Mouse (Mus musculus) cerebellum, adult 2 months (tissue): Measurements from ENCODE around the gene Sept5. TPM values are rescaled to one million over a fixed set of nuclear protein-coding genes. Genes with fewer than 3 reads are reported as not detected.

Experiments used
- DNase-seq, 2 experiments: peaks; one replicate each; pipeline ENCODE4 v3.0.0; 2021
- H3K27ac ChIP-seq: fragments of 200-500 bp; 2 replicates; pipeline ENCODE4 v1.5.1; 2012; ENCODE audit warnings: low read length, control low read depth, inconsistent platforms; ENCODE audit not compliant: insufficient read depth
- H3K27me3 ChIP-seq: fragments of 200-500 bp; 2 replicates; pipeline ENCODE4 v1.6.1; 2012; ENCODE audit warnings: inconsistent platforms, mild to moderate bottlenecking, low read length, moderate library complexity; ENCODE audit not compliant: control insufficient read depth, insufficient read depth
- H3K4me1 ChIP-seq: fragments of 200-500 bp; 2 replicates; pipeline ENCODE4 v1.6.1; 2011; ENCODE audit warnings: low read length; ENCODE audit not compliant: control insufficient read depth, insufficient read depth
- H3K4me3 ChIP-seq: fragments of 200-500 bp; replicated peaks from 2 replicates; pipeline ENCODE3; 2011; ENCODE audit warnings: mild to moderate bottlenecking, low read depth, low read length, control low read depth; ENCODE audit not compliant: insufficient read depth
- CTCF ChIP-seq: fragments of 200-500 bp; IDR thresholded peaks from 2 replicates; pipeline ENCODE4 v1.5.1; 2011; ENCODE audit warnings: low read depth, mild to moderate bottlenecking, control low read depth, low read length, moderate library complexity, borderline replicate concordance; ENCODE audit not compliant: insufficient read depth
- POLR2A ChIP-seq: fragments of 200-500 bp; IDR thresholded peaks from 2 replicates; pipeline ENCODE4 v1.6.1; 2011; ENCODE audit warnings: low read length, control low read depth, borderline replicate concordance; ENCODE audit not compliant: insufficient read depth
- WGBS: fragments of 180-500 bp; shearing (Covaris S2); methylation state at CpG from one replicate; pipeline ENCODE4 v1.1.7; 2018; 5-methylcytosine and 5-hydroxymethylcytosine counted together
- polyA plus RNA-seq: library from polyadenylated mRNA; depleted of rRNA; stranded (reverse); fragments of >200 nt; gene quantifications from 2 replicates; pipeline ENCODE4 v1.2.3, GENCODE M21; 2012

Gene Sept5
- polyA plus RNA-seq, 1 experiment: 328 TPM

DNA sequence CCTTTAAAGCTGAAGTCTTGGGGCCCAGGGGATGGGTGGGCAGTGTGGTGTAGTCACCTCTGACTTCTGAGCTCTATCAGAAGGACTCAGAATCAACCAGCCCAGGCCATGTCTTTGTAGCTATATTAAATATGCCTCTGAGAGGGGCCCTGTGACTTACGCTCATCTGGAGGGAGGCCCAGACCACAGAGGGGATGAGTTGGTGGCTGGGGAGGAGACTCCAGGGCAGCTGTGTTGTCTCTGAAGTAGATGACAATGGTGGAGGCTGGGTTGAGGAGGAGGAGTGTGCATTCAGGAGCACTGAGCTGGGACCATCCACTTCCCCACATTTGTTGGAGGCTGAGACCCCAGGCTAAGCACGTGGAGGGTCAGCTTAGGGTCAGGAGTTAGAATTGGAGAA lies 11.5 kb downstream of the Sept5 start:
- WGBS: 63% methylated on average over 2 of the region's 2 CpGs
- Histone ChIP-seq H3K4me3 (no peak overlapping the region), H3K27me3 (no peaks in the 10 kb centered on the region), H3K4me1 (no peaks in the 10 kb centered on the region; the same call in none of the 2 replicates), H3K27ac (no peak overlapping the region)
- TF ChIP-seq POLR2A (no peak), CTCF (no peak)
- no peak for DNase-seq

GRCm38 (mm10) chr16:18617370-18618065 lies 12.2 kb downstream of the Sept5 start:
- WGBS: under 1% methylated on average over 27 of the region's 27 CpGs
- DNase-seq: peak; percentile 84 to 93
- H3K27ac ChIP-seq: no peak overlapping the region
- no peaks in the 10 kb centered on the region for H3K27me3 ChIP-seq
- TF ChIP-seq CTCF (peak; percentile 95), POLR2A (no peak)
- no peaks in the 10 kb centered on the region; the same call in 1 of the 2 replicates for H3K4me1 ChIP-seq
- peak overlapping the region; percentile 74 for H3K4me3 ChIP-seq

DNA sequence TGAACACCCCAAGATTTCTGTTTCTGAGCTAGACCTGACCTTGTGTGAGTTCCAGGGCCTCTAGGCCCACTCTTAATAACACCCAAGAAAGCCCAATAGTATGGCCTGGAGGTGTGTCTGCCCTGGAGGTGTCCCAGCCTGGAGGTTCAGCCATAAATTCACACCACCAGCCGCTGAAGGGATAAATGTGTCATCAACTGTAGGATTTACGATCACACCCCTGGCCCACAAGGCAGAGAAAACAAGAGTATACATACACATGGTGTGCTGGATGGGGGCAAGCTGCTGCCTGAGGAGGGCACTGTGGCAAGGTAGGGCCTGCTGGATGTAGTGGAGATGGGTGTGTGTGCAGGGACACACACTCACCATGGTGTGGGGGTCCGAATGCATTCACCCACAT lies 16.5 kb downstream of the Sept5 start:
- H3K27ac ChIP-seq: no peak overlapping the region
- WGBS: 99% methylated on average over 3 of the region's 3 CpGs
- DNase-seq: no peak
- no peaks in the 10 kb centered on the region; the same call in 1 of the 2 replicates for H3K4me1 ChIP-seq
- no peak overlapping the region for H3K4me3 ChIP-seq
- no peak for TF ChIP-seq CTCF
- no peak for TF ChIP-seq POLR2A
- H3K27me3 ChIP-seq: no peaks in the 10 kb centered on the region

GRCm38 (mm10) chr16:18611752-18612151 lies 18.0 kb downstream of the Sept5 start:
- Histone ChIP-seq H3K27me3 (no peaks in the 10 kb centered on the region), H3K4me3 (no peak overlapping the region), H3K4me1 (no peaks in the 10 kb centered on the region), H3K27ac (no peak overlapping the region)
- 54% methylated on average over 13 of the region's 13 CpGs for WGBS
- DNase-seq: no peak
- TF ChIP-seq POLR2A (no peak), CTCF (no peak)

- no peak overlapping the region for H3K4me3 ChIP-seq
- DNase-seq: no peak
- no peaks in the 10 kb centered on the region for H3K4me1 ChIP-seq
- H3K27ac ChIP-seq: no peak overlapping the region
- H3K27me3 ChIP-seq: no peaks in the 10 kb centered on the region
- no peak for TF ChIP-seq CTCF
- TF ChIP-seq POLR2A: no peak
- 48% methylated on average over 2 of the region's 2 CpGs for WGBS
Measured at GRCm38 (mm10) chr16:18609099-18609498, 20.7 kb downstream of the Sept5 start.

DNA sequence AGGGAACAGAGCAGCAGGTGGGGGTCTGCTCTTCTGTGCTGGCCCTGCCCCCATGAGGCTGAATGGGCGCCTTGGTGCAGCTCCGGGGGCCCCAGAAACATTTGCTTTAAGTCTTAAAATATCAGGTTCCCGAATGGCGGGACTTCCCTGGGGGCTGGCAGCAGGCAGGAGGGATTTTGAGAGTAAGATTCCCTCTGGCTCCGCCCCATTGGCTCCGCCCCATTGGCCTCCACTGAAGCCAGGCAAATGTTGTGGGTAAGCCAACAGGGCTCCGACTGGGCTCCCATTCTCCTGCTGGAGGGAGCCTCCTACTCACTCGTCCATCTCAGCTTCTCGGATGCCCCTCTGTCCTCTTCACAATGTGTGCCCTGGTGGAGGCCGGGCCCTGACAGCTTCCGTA lies 21.5 kb downstream of the Sept5 start:
- Histone ChIP-seq H3K27me3 (no peaks in the 10 kb centered on the region), H3K4me3 (no peak overlapping the region), H3K4me1 (no peaks in the 10 kb centered on the region), H3K27ac (no peak overlapping the region)
- DNase-seq: no peak
- TF ChIP-seq POLR2A (no peak), CTCF (no peak)
- 11% methylated on average over 11 of the region's 11 CpGs for WGBS

- Histone ChIP-seq H3K27me3 (no peaks in the 10 kb centered on the region), H3K4me3 (no peak overlapping the region)
- 93% methylated on average over 5 of the region's 5 CpGs for WGBS
Measured at GRCm38 (mm10) chr16:18605705-18606104, 24.0 kb downstream of the Sept5 start.

GRCm38 (mm10) chr16:18604267-18604701 lies 25.5 kb downstream of the Sept5 start:
- no peaks in the 10 kb centered on the region for H3K4me1 ChIP-seq
- TF ChIP-seq CTCF (no peak), POLR2A (no peak)
- 42% methylated on average over 8 of the region's 8 CpGs for WGBS
- no peak overlapping the region for H3K27ac ChIP-seq
- DNase-seq: no peak
- no peaks in the 10 kb centered on the region for H3K27me3 ChIP-seq
- no peak overlapping the region for H3K4me3 ChIP-seq

More at GRCm38 (mm10) chr16:18605705-18606104, 24.0 kb downstream of the Sept5 start:
- H3K27ac ChIP-seq: no peak overlapping the region
- TF ChIP-seq POLR2A (no peak), CTCF (no peak)
- no peaks in the 10 kb centered on the region for H3K4me1 ChIP-seq
- DNase-seq: no peak

DNA sequence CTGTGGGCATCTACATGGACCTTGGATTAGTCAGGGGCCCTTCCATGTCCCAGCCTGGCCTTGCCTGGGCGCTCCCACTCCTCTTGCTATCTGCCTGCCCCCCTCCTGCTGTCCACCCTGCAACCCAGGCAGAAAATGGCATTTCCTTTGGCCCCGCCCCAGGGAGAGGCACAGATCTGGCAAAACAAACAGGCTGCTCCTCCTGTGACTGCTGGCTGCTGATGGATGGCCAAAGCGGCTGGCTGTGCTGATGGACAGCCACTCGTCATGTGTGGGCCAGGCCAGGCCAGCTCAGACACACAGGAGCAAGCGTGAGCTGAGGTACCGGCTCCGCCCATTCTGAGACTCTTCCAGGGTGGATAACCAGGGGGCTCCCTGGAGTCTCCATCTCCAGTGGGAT lies 28.3 kb downstream of the Sept5 start:
- no peaks in the 10 kb centered on the region for H3K4me1 ChIP-seq
- no peak for DNase-seq
- WGBS: 36% methylated on average over 7 of the region's 7 CpGs
- no peak overlapping the region for H3K27ac ChIP-seq
- TF ChIP-seq POLR2A (no peak), CTCF (no peak)
- no peaks in the 10 kb centered on the region for H3K27me3 ChIP-seq
- H3K4me3 ChIP-seq: no peak overlapping the region
